Comparison of ENCODE assay signal across 7 mouse cellular contexts in the genomic region with DNA sequence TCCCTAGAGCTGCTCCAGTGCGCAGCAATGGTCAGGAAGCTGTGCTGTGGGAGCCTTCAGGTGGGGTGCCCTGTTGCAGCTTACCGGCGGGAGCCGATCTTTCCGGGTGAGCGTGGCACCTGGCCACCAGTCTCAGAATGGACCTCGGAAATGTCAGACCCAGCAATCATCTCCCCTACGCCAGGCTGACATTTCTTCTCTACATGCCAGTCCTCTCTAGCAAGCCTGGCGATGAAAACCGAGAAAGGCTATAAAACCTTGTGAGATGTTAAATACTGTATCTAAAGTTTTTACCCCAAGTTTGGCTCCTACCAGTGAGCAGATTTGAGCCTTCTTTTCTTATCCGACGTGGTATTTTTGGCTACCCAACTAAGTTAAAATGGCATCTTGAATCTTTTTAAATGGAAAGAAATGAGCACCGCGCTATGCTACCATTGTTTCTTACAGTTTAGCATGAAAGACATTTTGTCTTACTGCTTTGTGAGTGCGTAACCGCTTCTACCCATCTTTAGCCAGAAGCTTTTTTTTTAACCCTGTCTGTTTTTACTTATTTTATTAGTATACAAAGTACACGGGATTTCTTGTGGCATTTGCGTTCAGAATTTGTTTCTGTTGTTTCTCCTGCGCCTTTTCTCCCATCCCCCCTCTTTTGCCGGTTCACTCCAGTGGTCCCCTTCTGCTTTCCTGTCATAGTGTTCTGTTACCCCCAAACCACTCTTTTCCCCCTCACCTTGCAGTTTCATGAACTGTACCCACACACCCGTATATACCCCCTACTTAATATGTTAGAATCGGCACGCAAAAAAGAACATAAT. TPM values are rescaled to one million over a fixed set of nuclear protein-coding genes. Genes with fewer than 3 reads are reported as not detected.
DNase-seq lines count a peak whose midpoint lies in the region; ATAC-seq and TF ChIP-seq lines count a peak whose summit lies in the region.

No protein-coding gene starts in this region.

- H3K9ac ChIP-seq in neural tube, embryonic 11.5 days (ENCODE audit: low read length): peak overlapping the region; percentile 53
- peak overlapping the region; percentile 57 for H3K9ac ChIP-seq in intestine, postnatal 0 days (ENCODE audit: low read depth, low read length)
- peak overlapping the region; percentile 52 for H3K9ac ChIP-seq in stomach, embryonic 14.5 days (replicated peaks; ENCODE audit: low read depth, low read length)

- no peak for DNase-seq in neural tube, embryonic 11.5 days (ENCODE audit: low spot score)
- DNase-seq in neural tube, embryonic 10.5 days (ENCODE audit: extremely low spot score, low spot score): no peak
- DNase-seq in forebrain, embryonic 10.5 days (ENCODE audit: extremely low spot score, low spot score): no peak
- no peak for DNase-seq in right cerebral cortex, postnatal 25 days

- H3K9me3 ChIP-seq in neural tube, embryonic 11.5 days (ENCODE audit: control insufficient read depth, low read length): no peaks in the 10 kb centered on the region
- H3K9me3 ChIP-seq in forebrain, embryonic 10.5 days: no peaks in the 10 kb centered on the region
- no peaks in the 10 kb centered on the region for H3K9me3 ChIP-seq in intestine, postnatal 0 days (ENCODE audit: control insufficient read depth)
- H3K9me3 ChIP-seq in stomach, embryonic 14.5 days (ENCODE audit: control insufficient read depth, low read depth, low read length): no peaks in the 10 kb centered on the region

- no peaks in the 10 kb centered on the region for H3K27me3 ChIP-seq in neural tube, embryonic 11.5 days (ENCODE audit: control insufficient read depth, insufficient read depth, low read length)
- peaks cover 6% of the 10 kb centered on the region; the same call in 1 of the 2 replicates for H3K27me3 ChIP-seq in forebrain, embryonic 10.5 days (ENCODE audit: poor library complexity, severe bottlenecking)
- no peaks in the 10 kb centered on the region for H3K27me3 ChIP-seq in intestine, postnatal 0 days (replicated peaks; ENCODE audit: control insufficient read depth, insufficient read depth, low read length)
- no peaks in the 10 kb centered on the region for H3K27me3 ChIP-seq in stomach, embryonic 14.5 days (ENCODE audit: control insufficient read depth, insufficient read depth, low read length)

- ATAC-seq in neural tube, embryonic 11.5 days (ENCODE audit: insufficient read depth, low FRiP score, low TSS enrichment): no peak
- ATAC-seq in intestine, postnatal 0 days: no peak
- no peak for ATAC-seq in stomach, embryonic 14.5 days (ENCODE audit: insufficient number of reproducible peaks, insufficient read depth, low FRiP score, low read depth)
- no peak for ATAC-seq in monocyte, adult 5-6 weeks (replicated peaks; ENCODE audit: insufficient number of reproducible peaks, low FRiP score, low TSS enrichment, poor library complexity, severe bottlenecking)

- TF ChIP-seq CTCF in intestine, postnatal 0 days (IDR thresholded peaks at IDR 0.05; ENCODE audit: low read depth): no peak

- WGBS in neural tube, embryonic 11.5 days: 13% methylated on average over 23 of the region's 23 CpGs
- 12% methylated on average over 23 of the region's 23 CpGs for WGBS in forebrain, embryonic 10.5 days
- 8% methylated on average over 23 of the region's 23 CpGs for WGBS in intestine, postnatal 0 days
- 11% methylated on average over 23 of the region's 23 CpGs for WGBS in stomach, embryonic 14.5 days

- H3K27ac ChIP-seq in neural tube, embryonic 11.5 days (ENCODE audit: low read depth, low read length): peak overlapping the region; percentile 85
- H3K27ac ChIP-seq in forebrain, embryonic 10.5 days: peak overlapping the region; percentile 91
- H3K27ac ChIP-seq in intestine, postnatal 0 days (ENCODE audit: low read depth, low read length): peak overlapping the region; percentile 54; the same call in 1 of the 2 replicates
- H3K27ac ChIP-seq in stomach, embryonic 14.5 days (ENCODE audit: low read length): peak overlapping the region; percentile 73

- H3K4me3 ChIP-seq in neural tube, embryonic 11.5 days (ENCODE audit: low read depth, low read length): peak overlapping the region; percentile 64
- H3K4me3 ChIP-seq in forebrain, embryonic 10.5 days: peak overlapping the region; percentile 70
- peak overlapping the region; percentile 60 for H3K4me3 ChIP-seq in intestine, postnatal 0 days (ENCODE audit: low read depth, low read length)
- H3K4me3 ChIP-seq in stomach, embryonic 14.5 days (ENCODE audit: low read depth, low read length): peak overlapping the region; percentile 59

- no peaks in the 10 kb centered on the region for H3K36me3 ChIP-seq in neural tube, embryonic 11.5 days (ENCODE audit: control insufficient read depth, insufficient read depth, low read length)
- H3K36me3 ChIP-seq in forebrain, embryonic 10.5 days (replicated peaks): no peaks in the 10 kb centered on the region
- no peaks in the 10 kb centered on the region for H3K36me3 ChIP-seq in intestine, postnatal 0 days (ENCODE audit: control insufficient read depth, insufficient read depth)
- no peaks in the 10 kb centered on the region for H3K36me3 ChIP-seq in stomach, embryonic 14.5 days (ENCODE audit: control insufficient read depth, insufficient read depth, low read length)

- no peaks in the 10 kb centered on the region for H3K4me1 ChIP-seq in neural tube, embryonic 11.5 days (ENCODE audit: control insufficient read depth, insufficient read depth, low read length)
- H3K4me1 ChIP-seq in forebrain, embryonic 10.5 days: peaks cover 22% of the 10 kb centered on the region
- H3K4me1 ChIP-seq in intestine, postnatal 0 days (replicated peaks; ENCODE audit: control insufficient read depth, insufficient read depth, low read length): no peaks in the 10 kb centered on the region
- 0 out of 2 replicates have a peak, but pooled peaks cover 5% of the 10 kb centered on the region for H3K4me1 ChIP-seq in stomach, embryonic 14.5 days (ENCODE audit: control insufficient read depth, insufficient read depth, low read length)

- H3K4me2 ChIP-seq in neural tube, embryonic 11.5 days (ENCODE audit: low read depth): peak overlapping the region; percentile 73
- H3K4me2 ChIP-seq in intestine, postnatal 0 days (replicated peaks; ENCODE audit: low read depth): peak overlapping the region; percentile 81
- peak overlapping the region; percentile 63 for H3K4me2 ChIP-seq in stomach, embryonic 14.5 days (replicated peaks; ENCODE audit: low read depth, low read length)

RNA-seq across cellular contexts. Expression of gene Tsga10, which starts 0.6 kb away (rescaled TPM):
- polyA plus RNA-seq in neural tube, embryonic 11.5 days (2014; fragmentation: Nextera tagmentation; extraction: Ambion mirVana): 15.8 and 16.7 TPM in 2 replicates
- polyA plus RNA-seq in forebrain, embryonic 10.5 days (2016; fragmentation: Nextera tagmentation; extraction: Ambion mirVana): 8.6 and 10.4 TPM in 2 replicates
- 2.0 and 2.1 TPM in 2 replicates for polyA plus RNA-seq in intestine, postnatal 0 days (2015; fragmentation: Nextera tagmentation; extraction: Ambion mirVana)
- 6.1 and 6.3 TPM in 2 replicates for polyA plus RNA-seq in stomach, embryonic 14.5 days (2014; fragmentation: Nextera tagmentation; extraction: Ambion mirVana)
- 18.6 to 28.8 TPM (median 22.8 TPM) in 3 replicates for total RNA-seq in monocyte, adult 5-6 weeks (2017)

RNA-seq across cellular contexts. Expression of gene Lipt1, which starts 5.9 kb away (rescaled TPM):
- 7.6 and 7.8 TPM in 2 replicates for polyA plus RNA-seq in neural tube, embryonic 11.5 days (2014; fragmentation: Nextera tagmentation; extraction: Ambion mirVana)
- polyA plus RNA-seq in forebrain, embryonic 10.5 days (2016; fragmentation: Nextera tagmentation; extraction: Ambion mirVana): 9.4 and 9.8 TPM in 2 replicates
- 4.1 and 4.7 TPM in 2 replicates for polyA plus RNA-seq in intestine, postnatal 0 days (2015; fragmentation: Nextera tagmentation; extraction: Ambion mirVana)
- polyA plus RNA-seq in stomach, embryonic 14.5 days (2014; fragmentation: Nextera tagmentation; extraction: Ambion mirVana): 8.5 and 10.2 TPM in 2 replicates
- 0.49 to 2.2 TPM in 2 of 3 replicates, not detected in the other for total RNA-seq in monocyte, adult 5-6 weeks (2017)

RNA-seq across cellular contexts. Expression of gene Mitd1, which starts 24.6 kb away (rescaled TPM):
- 23.4 and 23.9 TPM in 2 replicates for polyA plus RNA-seq in neural tube, embryonic 11.5 days (2014; fragmentation: Nextera tagmentation; extraction: Ambion mirVana)
- 23.6 and 27.8 TPM in 2 replicates for polyA plus RNA-seq in forebrain, embryonic 10.5 days (2016; fragmentation: Nextera tagmentation; extraction: Ambion mirVana)
- 31.0 and 32.3 TPM in 2 replicates for polyA plus RNA-seq in intestine, postnatal 0 days (2015; fragmentation: Nextera tagmentation; extraction: Ambion mirVana)
- polyA plus RNA-seq in stomach, embryonic 14.5 days (2014; fragmentation: Nextera tagmentation; extraction: Ambion mirVana): 28.8 and 33.0 TPM in 2 replicates
- 17.9 to 45.5 TPM (median 27.1 TPM) in 3 replicates for total RNA-seq in monocyte, adult 5-6 weeks (2017)

RNA-seq across cellular contexts. Expression of gene Mrpl30, which starts 24.7 kb away (rescaled TPM):
- 219 and 231 TPM in 2 replicates for polyA plus RNA-seq in neural tube, embryonic 11.5 days (2014; fragmentation: Nextera tagmentation; extraction: Ambion mirVana)
- 252 and 263 TPM in 2 replicates for polyA plus RNA-seq in forebrain, embryonic 10.5 days (2016; fragmentation: Nextera tagmentation; extraction: Ambion mirVana)
- polyA plus RNA-seq in intestine, postnatal 0 days (2015; fragmentation: Nextera tagmentation; extraction: Ambion mirVana): 261 and 264 TPM in 2 replicates
- polyA plus RNA-seq in stomach, embryonic 14.5 days (2014; fragmentation: Nextera tagmentation; extraction: Ambion mirVana): 249 and 272 TPM in 2 replicates
- total RNA-seq in monocyte, adult 5-6 weeks (2017): 84.5 to 131 TPM (median 95.7 TPM) in 3 replicates

RNA-seq across cellular contexts. Expression of gene Lyg2, which starts 50.7 kb away (rescaled TPM):
- not detected in 2 replicates for polyA plus RNA-seq in neural tube, embryonic 11.5 days (2014; fragmentation: Nextera tagmentation; extraction: Ambion mirVana)
- polyA plus RNA-seq in forebrain, embryonic 10.5 days (2016; fragmentation: Nextera tagmentation; extraction: Ambion mirVana): not detected in 2 replicates
- polyA plus RNA-seq in intestine, postnatal 0 days (2015; fragmentation: Nextera tagmentation; extraction: Ambion mirVana): not detected in 2 replicates
- not detected in 2 replicates for polyA plus RNA-seq in stomach, embryonic 14.5 days (2014; fragmentation: Nextera tagmentation; extraction: Ambion mirVana)
- not detected in 3 replicates for total RNA-seq in monocyte, adult 5-6 weeks (2017)
